Mouse (Mus musculus) erythroblast, embryonic 14.5 days (primary cell): ENCODE results near the gene Cnksr3. TPM values are rescaled to one million over a fixed set of nuclear protein-coding genes. Genes with fewer than 3 reads are reported as not detected.

Experiments used
- H3K27me3 ChIP-seq: 2 replicates; pipeline ENCODE4 v1.6.1; 2012; ENCODE audit warnings: inconsistent platforms; ENCODE audit not compliant: control insufficient read depth
- H3K36me3 ChIP-seq: 2 replicates; pipeline ENCODE4 v1.6.1; 2012; ENCODE audit warnings: mild to moderate bottlenecking, inconsistent platforms; ENCODE audit not compliant: control insufficient read depth
- H3K4me1 ChIP-seq: 2 replicates; pipeline ENCODE4 v1.6.1; 2012; ENCODE audit warnings: inconsistent platforms; ENCODE audit not compliant: control insufficient read depth
- H3K4me3 ChIP-seq: replicated peaks from 2 replicates; pipeline ENCODE3; 2012; ENCODE audit warnings: moderate library complexity, mild to moderate bottlenecking, inconsistent platforms
- H3K9me3 ChIP-seq: 2 replicates; pipeline ENCODE4 v1.6.1; 2012; ENCODE audit warnings: low read length, inconsistent platforms, mixed read lengths; ENCODE audit not compliant: control insufficient read depth
- GATA1 ChIP-seq: IDR thresholded peaks from 2 replicates; pipeline ENCODE4 v1.6.1; 2012; ENCODE audit warnings: low read length, inconsistent platforms, mixed read lengths
- TAL1 ChIP-seq: IDR thresholded peaks from 3 replicates; pipeline ENCODE4 v1.6.1; 2012; ENCODE audit warnings: low read length, inconsistent platforms, mixed read lengths
- polyA plus RNA-seq: library from polyadenylated mRNA; stranded (reverse); fragments of >175 nt; gene quantifications from 2 replicates; pipeline ENCODE4 v1.2.3, GENCODE M21; 2012

The Cnksr3 gene
- polyA plus RNA-seq, 1 experiment = 0.77 TPM

DNA sequence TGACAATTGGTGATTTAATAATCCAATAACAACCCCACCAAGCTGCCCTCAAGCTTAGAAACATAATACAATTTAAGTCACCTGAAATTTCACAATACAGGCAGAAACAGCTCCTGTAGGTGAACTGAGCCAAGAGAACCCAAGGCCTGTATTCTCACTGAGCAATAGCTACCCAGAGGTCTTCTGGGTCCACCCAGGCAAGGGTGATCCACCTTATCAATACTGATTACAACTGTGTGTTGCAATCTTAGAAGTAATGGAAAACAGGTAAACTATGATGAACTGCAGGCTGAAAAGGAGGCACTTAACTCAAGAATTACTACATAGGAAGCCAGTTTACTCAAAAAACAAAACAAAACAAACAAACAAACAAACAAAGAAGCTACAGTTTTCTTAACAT, 13.8 kb downstream of the Cnksr3 start:
- TF ChIP-seq GATA1 = no peak
- no peak for TF ChIP-seq TAL1
- no peak overlapping the region for H3K4me3 ChIP-seq
- no peaks in the 10 kb centered on the region for H3K27me3 ChIP-seq
- H3K9me3 ChIP-seq = no peaks in the 10 kb centered on the region
- H3K4me1 ChIP-seq = peaks cover 67% of the 10 kb centered on the region
- peaks cover 5% of the 10 kb centered on the region for H3K36me3 ChIP-seq

DNA sequence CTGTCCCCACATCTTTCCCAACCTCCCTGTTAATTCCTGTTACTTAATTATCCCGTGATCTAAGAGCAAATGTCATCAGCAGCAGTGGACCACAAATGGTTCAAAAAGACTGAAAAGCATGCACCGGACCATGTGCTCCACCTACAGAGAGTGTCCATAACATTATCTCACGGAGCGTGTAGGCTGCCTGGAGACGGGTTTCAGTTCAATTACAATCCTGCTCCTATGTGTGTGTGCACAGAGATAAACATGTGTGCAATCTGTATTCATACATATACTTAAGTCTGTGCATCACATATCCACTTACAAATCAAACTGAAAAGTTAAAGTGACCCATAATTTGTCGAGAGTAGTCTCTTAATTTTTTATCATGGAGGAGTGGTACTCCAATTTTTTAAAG, 14.3 kb downstream of the Cnksr3 start:
- Histone ChIP-seq H3K4me1 (peaks cover 70% of the 10 kb centered on the region), H3K4me3 (no peak overlapping the region), H3K27me3 (no peaks in the 10 kb centered on the region), H3K9me3 (no peaks in the 10 kb centered on the region), H3K36me3 (peaks cover 5% of the 10 kb centered on the region)
- TF ChIP-seq TAL1 = no peak; the same call in 2 of the 3 replicates

DNA sequence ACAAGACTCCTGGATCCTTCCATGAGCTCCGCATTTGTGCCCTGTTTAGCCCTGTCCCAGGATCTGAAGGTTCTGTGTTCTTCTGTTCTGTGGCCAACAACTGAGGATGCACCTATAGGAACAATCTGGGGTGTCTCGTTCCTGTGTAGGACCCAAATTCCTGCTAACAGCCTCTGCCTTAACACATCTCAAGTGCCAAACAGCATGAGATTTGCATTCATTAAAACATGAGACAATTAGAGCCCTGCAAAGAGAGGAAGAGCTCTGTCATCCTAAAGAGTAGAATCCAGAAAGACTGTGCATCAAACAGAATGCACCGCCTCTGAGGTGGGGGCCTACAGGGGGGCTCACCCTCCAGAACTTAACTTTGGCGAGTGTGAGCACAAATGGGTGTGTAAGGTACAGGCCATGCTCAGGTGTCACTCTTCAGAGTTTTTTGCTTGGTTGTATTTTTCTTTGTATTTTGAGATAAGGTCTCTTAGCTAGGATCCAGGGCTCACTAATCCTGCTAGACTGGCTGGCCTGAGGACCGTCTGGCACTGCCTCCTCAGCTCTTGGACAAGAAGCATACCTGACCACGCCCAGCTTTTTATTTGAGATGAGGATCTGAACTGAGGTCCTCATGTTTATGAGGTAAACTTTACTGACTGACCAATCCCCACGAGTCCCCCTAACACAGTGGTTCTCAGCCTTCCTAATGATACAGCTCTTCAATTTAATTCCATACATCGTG, 15.2 kb downstream of the Cnksr3 start:
- Histone ChIP-seq H3K4me1 (peaks cover 76% of the 10 kb centered on the region), H3K27me3 (no peaks in the 10 kb centered on the region), H3K9me3 (no peaks in the 10 kb centered on the region), H3K36me3 (peaks cover 3% of the 10 kb centered on the region), H3K4me3 (no peak overlapping the region)
- TF ChIP-seq TAL1 = no peak
- TF ChIP-seq GATA1 = no peak

DNA sequence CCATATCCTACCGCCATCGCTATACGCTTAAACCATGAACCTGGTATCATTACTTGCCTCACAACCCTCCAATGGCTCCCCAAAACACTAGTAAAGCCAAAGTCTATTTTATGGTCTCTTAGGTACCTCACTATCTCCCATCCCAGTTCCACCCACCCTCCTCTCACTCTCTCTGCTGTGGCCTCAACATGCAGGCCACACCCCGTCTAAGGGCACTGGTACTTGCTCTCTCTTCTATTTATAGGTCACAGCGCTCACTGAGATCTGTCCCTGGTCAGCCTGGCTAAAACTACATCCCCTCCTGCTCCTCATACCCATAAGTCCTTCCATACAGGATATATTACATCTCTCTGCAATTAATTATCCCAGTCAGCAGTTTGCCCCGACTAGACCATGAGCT, 16.1 kb downstream of the Cnksr3 start:
- Histone ChIP-seq H3K4me1 (peaks cover 81% of the 10 kb centered on the region), H3K9me3 (no peaks in the 10 kb centered on the region), H3K4me3 (peak overlapping the region; percentile 36), H3K36me3 (peaks cover 3% of the 10 kb centered on the region), H3K27me3 (no peaks in the 10 kb centered on the region)
- TF ChIP-seq GATA1 (no peak), TAL1 (no peak)

GRCm38 (mm10) chr10:7191721-7192413, 20.2 kb downstream of the Cnksr3 start:
- Histone ChIP-seq H3K27me3 (no peaks in the 10 kb centered on the region), H3K4me1 (peaks cover 77% of the 10 kb centered on the region), H3K4me3 (no peak overlapping the region), H3K36me3 (peaks cover 3% of the 10 kb centered on the region), H3K9me3 (no peaks in the 10 kb centered on the region)
- no peak for TF ChIP-seq GATA1
- no peak for TF ChIP-seq TAL1

- no peak overlapping the region for H3K4me3 ChIP-seq
- H3K4me1 ChIP-seq = peaks cover 52% of the 10 kb centered on the region
- no peaks in the 10 kb centered on the region for H3K9me3 ChIP-seq
- H3K36me3 ChIP-seq = 0 out of 2 replicates have a peak, but pooled peaks cover 2% of the 10 kb centered on the region
- H3K27me3 ChIP-seq = no peaks in the 10 kb centered on the region
- TF ChIP-seq TAL1 (no peak), GATA1 (no peak)
Measured at GRCm38 (mm10) chr10:7189194-7189593, 22.8 kb downstream of the Cnksr3 start.

- Histone ChIP-seq H3K27me3 (no peaks in the 10 kb centered on the region), H3K36me3 (0 out of 2 replicates have a peak, but pooled peaks cover 2% of the 10 kb centered on the region), H3K9me3 (no peaks in the 10 kb centered on the region), H3K4me3 (no peak overlapping the region), H3K4me1 (peaks cover 42% of the 10 kb centered on the region)
- no peak for TF ChIP-seq GATA1
- no peak for TF ChIP-seq TAL1
Measured at GRCm38 (mm10) chr10:7187881-7188280, 24.2 kb downstream of the Cnksr3 start.

DNA sequence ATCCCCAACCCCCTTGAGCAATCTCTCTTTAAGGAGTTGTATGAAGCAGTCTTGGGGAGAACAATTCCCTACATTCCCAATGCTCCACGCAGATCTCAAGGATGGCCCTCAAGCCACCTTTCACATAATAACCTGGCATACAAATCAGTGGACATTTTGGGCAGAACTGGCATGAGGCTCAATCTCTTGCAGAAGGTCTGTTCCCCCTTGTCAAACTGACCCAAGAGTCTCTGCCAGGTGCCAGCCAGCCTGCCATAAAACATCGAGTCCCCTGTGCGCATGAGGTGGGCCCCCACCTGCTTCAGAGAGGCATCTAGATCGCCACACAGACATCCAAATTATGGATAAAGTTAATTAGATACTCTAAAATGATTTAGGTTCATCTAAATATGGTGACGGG, 25.0 kb downstream of the Cnksr3 start:
- Histone ChIP-seq H3K4me1 (peaks cover 36% of the 10 kb centered on the region), H3K4me3 (no peak overlapping the region), H3K9me3 (no peaks in the 10 kb centered on the region), H3K36me3 (0 out of 2 replicates have a peak, but pooled peaks cover 2% of the 10 kb centered on the region), H3K27me3 (no peaks in the 10 kb centered on the region)
- TF ChIP-seq TAL1 (no peak), GATA1 (no peak)

GRCm38 (mm10) chr10:7186018-7186417, 26.0 kb downstream of the Cnksr3 start:
- Histone ChIP-seq H3K27me3 (no peaks in the 10 kb centered on the region), H3K4me3 (no peak overlapping the region), H3K4me1 (peaks cover 33% of the 10 kb centered on the region), H3K36me3 (0 out of 2 replicates have a peak, but pooled peaks cover 2% of the 10 kb centered on the region), H3K9me3 (no peaks in the 10 kb centered on the region)
- no peak for TF ChIP-seq GATA1
- TF ChIP-seq TAL1 = no peak

- no peak for TF ChIP-seq GATA1
- TF ChIP-seq TAL1 = no peak
- Histone ChIP-seq H3K4me3 (no peak overlapping the region), H3K4me1 (peaks cover 22% of the 10 kb centered on the region; the same call in 1 of the 2 replicates), H3K36me3 (0 out of 2 replicates have a peak, but pooled peaks cover 2% of the 10 kb centered on the region), H3K27me3 (no peaks in the 10 kb centered on the region), H3K9me3 (no peaks in the 10 kb centered on the region)
Measured at GRCm38 (mm10) chr10:7183171-7183631, 28.8 kb downstream of the Cnksr3 start.
